Mouse (Mus musculus) hindbrain, embryonic 15.5 days (tissue): Measurements from ENCODE around the gene Rasgef1b. TPM values are rescaled to one million over a fixed set of nuclear protein-coding genes. Genes with fewer than 3 reads are reported as not detected.

ENCODE experiments used
- ATAC-seq: fragments of 200-750 bp; cut with Nextera tagmentation; 2 replicates; pipeline ENCODE4 v1.8.0; 2017; ENCODE audit warnings: low read depth, moderate number of reproducible peaks, moderate TSS enrichment; ENCODE audit not compliant: low FRiP score
- H3K27ac ChIP-seq: fragments of 300-500 bp; sonication (generic); replicated peaks from 2 replicates; pipeline ENCODE4 v1.5.1; 2015; ENCODE audit warnings: mild to moderate bottlenecking, inconsistent platforms
- H3K27me3 ChIP-seq: fragments of 300-500 bp; sonication (generic); 2 replicates; pipeline ENCODE4 v1.6.1; 2015; ENCODE audit warnings: control low read depth, inconsistent platforms
- H3K36me3 ChIP-seq: fragments of 300-500 bp; sonication (generic); 2 replicates; pipeline ENCODE4 v1.6.1; 2015; ENCODE audit warnings: control low read depth, inconsistent platforms
- H3K4me1 ChIP-seq: fragments of 300-500 bp; sonication (generic); replicated peaks from 2 replicates; pipeline ENCODE4 v1.6.1; 2015; ENCODE audit warnings: control low read depth, inconsistent platforms
- H3K4me2 ChIP-seq: fragments of 300-500 bp; sonication (generic); 2 replicates; pipeline ENCODE4 v1.6.1; 2015; ENCODE audit warnings: moderate library complexity, mild to moderate bottlenecking, inconsistent platforms
- H3K4me3 ChIP-seq: fragments of 300-500 bp; sonication (generic); 2 replicates; pipeline ENCODE4 v1.5.1; 2015; ENCODE audit warnings: mild to moderate bottlenecking, inconsistent platforms
- H3K9ac ChIP-seq: fragments of 300-500 bp; sonication (generic); 2 replicates; pipeline ENCODE4 v1.6.1; 2015; ENCODE audit warnings: inconsistent platforms
- H3K9me3 ChIP-seq: fragments of 300-500 bp; sonication (generic); 2 replicates; pipeline ENCODE4 v1.6.1; 2016; ENCODE audit warnings: control low read depth, inconsistent platforms
- WGBS: fragments of 180-500 bp; shearing (Covaris S2); methylation state at CpG from one replicate; pipeline ENCODE4 v1.1.7; 2015; 5-methylcytosine and 5-hydroxymethylcytosine counted together
- polyA plus RNA-seq: library from polyadenylated mRNA; unstranded; fragments of >200 nt; fragmentation: Nextera tagmentation; extraction: Ambion mirVana; gene quantifications from 2 replicates; pipeline ENCODE4 v1.2.1, GENCODE M21; 2015

The Rasgef1b gene
- polyA plus RNA-seq, 1 experiment from 2014 or later: 54.2 TPM

DNA sequence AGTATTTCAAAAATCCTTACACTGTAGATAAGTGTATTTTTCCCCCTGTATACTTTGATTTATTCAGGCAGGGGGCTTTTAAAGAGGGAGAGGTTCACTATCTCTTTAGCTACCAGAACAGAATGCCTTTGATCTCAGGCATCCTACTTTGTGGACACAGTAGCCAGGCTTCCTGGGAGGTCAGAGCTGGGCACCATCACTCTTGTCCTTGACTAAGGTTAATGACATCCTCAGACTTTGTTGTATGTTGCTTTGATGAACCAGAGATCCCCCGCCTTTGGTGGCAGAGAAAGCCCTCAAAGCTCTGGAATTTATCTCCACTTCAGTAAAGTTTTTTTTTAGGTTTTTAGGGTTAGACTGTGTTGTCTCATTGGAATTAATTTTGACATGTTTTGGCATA, 343.8 kb downstream of the Rasgef1b start:
- H3K9ac ChIP-seq: no peak overlapping the region
- peaks cover 15% of the 10 kb centered on the region for H3K27me3 ChIP-seq
- H3K36me3 ChIP-seq: no peaks in the 10 kb centered on the region
- no peak overlapping the region for H3K4me3 ChIP-seq
- no peak overlapping the region for H3K27ac ChIP-seq
- no peaks in the 10 kb centered on the region for H3K9me3 ChIP-seq
- no peak overlapping the region for H3K4me2 ChIP-seq
- WGBS: 43% methylated on average over 1 of the region's 1 CpGs
- ATAC-seq: no peak
- H3K4me1 ChIP-seq: peaks cover 21% of the 10 kb centered on the region

DNA sequence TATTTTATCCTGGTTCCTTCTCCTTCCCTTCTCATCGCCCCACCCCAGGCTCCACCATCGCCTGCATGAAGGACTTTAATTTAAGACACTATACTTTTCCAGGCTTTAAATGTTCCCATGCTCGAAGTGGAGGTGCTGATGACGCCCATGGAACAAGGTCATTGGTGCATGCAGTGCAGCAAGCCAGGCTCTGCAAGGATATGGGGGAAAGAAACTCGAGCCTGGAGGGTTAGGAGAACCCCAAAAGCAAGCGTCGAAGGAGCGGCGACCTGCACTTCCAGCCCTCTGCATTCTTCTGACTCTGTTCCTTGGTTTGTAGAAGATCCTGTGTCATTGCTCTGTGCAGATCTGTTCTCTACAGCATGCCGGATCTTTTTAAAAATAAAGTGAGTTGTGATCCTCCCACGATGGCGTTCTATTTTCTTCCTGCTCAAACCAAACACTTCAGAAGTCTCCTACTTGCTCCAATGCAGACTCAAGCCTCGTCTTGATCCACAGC, 345.0 kb downstream of the Rasgef1b start:
- WGBS: 84% methylated on average over 13 of the region's 13 CpGs
- no peak overlapping the region for H3K4me3 ChIP-seq
- ATAC-seq: no peak
- H3K9ac ChIP-seq: no peak overlapping the region
- peaks cover 33% of the 10 kb centered on the region for H3K4me1 ChIP-seq
- no peaks in the 10 kb centered on the region for H3K36me3 ChIP-seq
- peaks cover 11% of the 10 kb centered on the region for H3K27me3 ChIP-seq
- H3K27ac ChIP-seq: no peak overlapping the region
- no peaks in the 10 kb centered on the region for H3K9me3 ChIP-seq
- no peak overlapping the region for H3K4me2 ChIP-seq

- Histone ChIP-seq H3K27ac (0 out of 2 replicates have a peak overlapping the region, but pooled peaks have one; percentile 13), H3K27me3 (0 out of 2 replicates have a peak, but pooled peaks cover 7% of the 10 kb centered on the region), H3K36me3 (no peaks in the 10 kb centered on the region), H3K9ac (no peak overlapping the region), H3K4me2 (no peak overlapping the region), H3K4me1 (peaks cover 42% of the 10 kb centered on the region), H3K9me3 (no peaks in the 10 kb centered on the region), H3K4me3 (no peak overlapping the region)
- 54% methylated on average over 5 of the region's 5 CpGs for WGBS
- no peak for ATAC-seq
Measured at GRCm38 (mm10) chr5:99382786-99383185, 346.1 kb downstream of the Rasgef1b start.

DNA sequence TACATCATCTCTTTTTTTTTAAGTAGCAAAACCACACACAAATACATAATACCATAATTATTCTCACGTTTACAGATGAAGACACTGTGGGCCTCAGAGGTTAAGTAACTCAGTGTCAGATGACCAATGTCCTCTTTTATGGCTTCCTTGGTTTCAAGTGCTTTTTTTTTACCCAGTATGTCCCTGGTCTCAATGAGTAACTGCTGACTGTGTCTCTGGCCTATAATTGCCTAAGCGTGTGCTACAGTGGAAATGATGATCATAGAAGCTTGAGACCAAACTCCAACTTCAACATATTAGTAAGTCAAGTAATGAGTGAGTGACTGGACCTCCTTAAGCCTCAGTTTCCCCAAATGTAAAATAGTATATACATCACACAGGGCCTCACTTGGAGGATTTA, 347.2 kb downstream of the Rasgef1b start:
- no peaks in the 10 kb centered on the region for H3K36me3 ChIP-seq
- H3K9ac ChIP-seq: no peak overlapping the region
- no peaks in the 10 kb centered on the region for H3K9me3 ChIP-seq
- no peak overlapping the region for H3K4me3 ChIP-seq
- no peak overlapping the region for H3K27ac ChIP-seq
- H3K27me3 ChIP-seq: 0 out of 2 replicates have a peak, but pooled peaks cover 3% of the 10 kb centered on the region
- H3K4me1 ChIP-seq: peaks cover 42% of the 10 kb centered on the region
- 87% methylated on average over 2 of the region's 2 CpGs for WGBS
- H3K4me2 ChIP-seq: no peak overlapping the region
- ATAC-seq: no peak

DNA sequence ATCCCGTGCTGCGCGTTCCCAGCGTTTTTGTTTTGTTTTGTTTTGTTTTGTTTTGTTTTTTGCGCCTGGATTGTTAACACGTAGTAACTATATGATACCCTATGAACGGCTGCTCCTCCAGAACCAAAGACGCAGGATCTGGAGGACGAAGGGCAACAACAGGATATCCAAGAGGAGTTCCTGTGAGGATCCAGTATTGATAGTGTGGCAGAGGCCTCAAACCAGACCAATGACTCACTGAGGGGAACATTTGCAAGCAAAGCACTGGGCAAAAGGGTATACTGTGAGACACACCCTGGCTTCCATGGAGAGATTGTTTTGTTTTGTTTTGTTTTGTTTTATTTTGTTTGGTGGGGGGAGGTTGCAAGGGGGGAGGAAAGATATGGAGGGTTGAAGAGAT, 348.0 kb downstream of the Rasgef1b start:
- Histone ChIP-seq H3K27ac (no peak overlapping the region), H3K9me3 (no peaks in the 10 kb centered on the region), H3K4me3 (no peak overlapping the region), H3K27me3 (0 out of 2 replicates have a peak, but pooled peaks cover 3% of the 10 kb centered on the region), H3K4me2 (no peak overlapping the region), H3K36me3 (no peaks in the 10 kb centered on the region), H3K9ac (no peak overlapping the region), H3K4me1 (peaks cover 35% of the 10 kb centered on the region)
- 94% methylated on average over 9 of the region's 9 CpGs for WGBS
- ATAC-seq: no peak

- Histone ChIP-seq H3K27me3 (0 out of 2 replicates have a peak, but pooled peaks cover 2% of the 10 kb centered on the region), H3K36me3 (no peaks in the 10 kb centered on the region), H3K9ac (no peak overlapping the region), H3K27ac (no peak overlapping the region), H3K4me1 (peaks cover 31% of the 10 kb centered on the region), H3K9me3 (no peaks in the 10 kb centered on the region), H3K4me2 (no peak overlapping the region), H3K4me3 (no peak overlapping the region)
- no peak for ATAC-seq
- WGBS: 42% methylated on average over 12 of the region's 12 CpGs
Measured at GRCm38 (mm10) chr5:99380166-99380565, 348.7 kb downstream of the Rasgef1b start.

- H3K4me1 ChIP-seq: peaks cover 31% of the 10 kb centered on the region
- H3K9me3 ChIP-seq: no peaks in the 10 kb centered on the region
- no peak overlapping the region for H3K9ac ChIP-seq
- WGBS: 63% methylated on average over 11 of the region's 11 CpGs
- no peaks in the 10 kb centered on the region for H3K36me3 ChIP-seq
- no peak overlapping the region for H3K4me2 ChIP-seq
- peak; percentile 65; the same call in 1 of the 2 replicates for ATAC-seq
- H3K27me3 ChIP-seq: no peaks in the 10 kb centered on the region
- H3K27ac ChIP-seq: no peak overlapping the region
- H3K4me3 ChIP-seq: no peak overlapping the region
Measured at GRCm38 (mm10) chr5:99378437-99379226, 350.2 kb downstream of the Rasgef1b start.

- no peak overlapping the region for H3K27ac ChIP-seq
- 73% methylated on average over 7 of the region's 7 CpGs for WGBS
- no peaks in the 10 kb centered on the region for H3K9me3 ChIP-seq
- no peak overlapping the region for H3K4me3 ChIP-seq
- no peaks in the 10 kb centered on the region for H3K27me3 ChIP-seq
- no peak for ATAC-seq
- no peaks in the 10 kb centered on the region for H3K36me3 ChIP-seq
- H3K9ac ChIP-seq: no peak overlapping the region
- H3K4me2 ChIP-seq: no peak overlapping the region
- peaks cover 31% of the 10 kb centered on the region for H3K4me1 ChIP-seq
Measured at GRCm38 (mm10) chr5:99375725-99376124, 353.1 kb downstream of the Rasgef1b start.

DNA sequence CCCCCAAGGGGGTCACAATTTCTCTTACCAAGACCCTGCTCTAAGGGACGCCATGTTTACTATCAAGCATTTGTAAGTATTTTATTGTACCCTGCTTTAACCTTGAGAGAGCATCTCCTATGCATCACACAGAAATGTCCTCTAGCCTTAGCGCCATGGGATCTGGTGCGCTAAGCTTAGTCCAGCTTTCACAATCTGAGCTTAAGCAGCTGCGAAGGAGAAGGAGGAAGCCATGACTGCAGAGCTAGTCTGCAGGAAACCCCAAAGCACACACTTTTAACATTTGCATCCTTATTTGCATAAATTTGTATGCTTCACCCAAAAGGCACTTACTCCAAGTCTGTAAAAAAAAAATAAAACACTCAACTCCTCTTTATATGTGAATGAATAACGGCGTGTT, 354.4 kb downstream of the Rasgef1b start:
- Histone ChIP-seq H3K4me3 (no peak overlapping the region), H3K9ac (no peak overlapping the region), H3K27me3 (no peaks in the 10 kb centered on the region), H3K9me3 (no peaks in the 10 kb centered on the region), H3K27ac (no peak overlapping the region), H3K4me2 (no peak overlapping the region), H3K4me1 (peaks cover 21% of the 10 kb centered on the region), H3K36me3 (no peaks in the 10 kb centered on the region)
- WGBS: 86% methylated on average over 6 of the region's 6 CpGs
- no peak for ATAC-seq

DNA sequence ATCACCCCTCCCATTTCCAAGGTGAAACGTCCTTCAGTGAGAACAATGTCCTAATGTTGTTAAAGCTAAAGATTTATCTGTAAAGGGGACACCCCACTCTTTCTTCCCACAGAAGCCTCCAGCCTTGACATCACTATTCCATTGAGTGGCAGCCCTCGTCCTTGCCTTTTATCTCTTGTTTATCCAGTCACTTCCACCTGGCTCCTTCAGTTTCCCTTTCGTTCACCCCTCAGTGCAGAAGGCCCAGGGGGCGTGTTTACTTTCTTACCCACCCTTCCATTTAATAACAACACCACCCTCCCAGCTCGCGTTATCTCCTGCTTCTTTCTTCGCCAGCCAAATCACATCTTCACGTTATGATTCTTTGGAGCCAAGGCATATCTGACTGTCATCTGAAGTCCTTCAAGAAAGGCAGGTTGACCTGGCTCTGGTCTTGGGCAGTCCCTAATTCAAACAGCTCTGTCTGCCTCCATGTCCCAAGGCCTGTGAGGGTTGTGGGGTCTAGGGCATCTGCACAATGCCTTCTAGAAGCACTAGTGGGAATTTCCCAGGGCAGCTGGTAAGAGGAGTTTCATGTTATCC, 355.2 kb downstream of the Rasgef1b start:
- H3K36me3 ChIP-seq: no peaks in the 10 kb centered on the region
- ATAC-seq: no peak
- no peak overlapping the region for H3K4me2 ChIP-seq
- peaks cover 13% of the 10 kb centered on the region for H3K4me1 ChIP-seq
- H3K27ac ChIP-seq: no peak overlapping the region
- H3K9me3 ChIP-seq: no peaks in the 10 kb centered on the region
- WGBS: 78% methylated on average over 8 of the region's 8 CpGs
- H3K9ac ChIP-seq: no peak overlapping the region
- no peak overlapping the region for H3K4me3 ChIP-seq
- no peaks in the 10 kb centered on the region for H3K27me3 ChIP-seq

GRCm38 (mm10) chr5:99370636-99371035, 358.2 kb downstream of the Rasgef1b start:
- Histone ChIP-seq H3K4me3 (no peak overlapping the region), H3K9ac (no peak overlapping the region), H3K27me3 (no peaks in the 10 kb centered on the region), H3K9me3 (no peaks in the 10 kb centered on the region), H3K4me1 (no peaks in the 10 kb centered on the region), H3K4me2 (no peak overlapping the region), H3K27ac (no peak overlapping the region), H3K36me3 (no peaks in the 10 kb centered on the region)
- 83% methylated on average over 5 of the region's 5 CpGs for whole genome bisulfite sequencing
- no peak for ATAC-seq

- H3K9ac ChIP-seq: no peak overlapping the region
- no peak overlapping the region for H3K4me2 ChIP-seq
- no peak for ATAC-seq
- H3K9me3 ChIP-seq: no peaks in the 10 kb centered on the region
- H3K27me3 ChIP-seq: no peaks in the 10 kb centered on the region
- 83% methylated on average over 6 of the region's 6 CpGs for WGBS
- no peak overlapping the region for H3K27ac ChIP-seq
- H3K36me3 ChIP-seq: no peaks in the 10 kb centered on the region
- no peak overlapping the region for H3K4me3 ChIP-seq
- H3K4me1 ChIP-seq: no peaks in the 10 kb centered on the region
Measured at GRCm38 (mm10) chr5:99369256-99369655, 359.6 kb downstream of the Rasgef1b start.
